Mouse (Mus musculus) right cerebral cortex, adult 2 months (tissue): ENCODE measurements around the gene Srcin1.

Experiments
- DNase-seq, 2 experiments: peaks; one replicate each; pipeline ENCODE4 v3.0.0; 2021 to 2022; ENCODE audit warnings: low spot score in 2 of 2

Gene Srcin1

DNA sequence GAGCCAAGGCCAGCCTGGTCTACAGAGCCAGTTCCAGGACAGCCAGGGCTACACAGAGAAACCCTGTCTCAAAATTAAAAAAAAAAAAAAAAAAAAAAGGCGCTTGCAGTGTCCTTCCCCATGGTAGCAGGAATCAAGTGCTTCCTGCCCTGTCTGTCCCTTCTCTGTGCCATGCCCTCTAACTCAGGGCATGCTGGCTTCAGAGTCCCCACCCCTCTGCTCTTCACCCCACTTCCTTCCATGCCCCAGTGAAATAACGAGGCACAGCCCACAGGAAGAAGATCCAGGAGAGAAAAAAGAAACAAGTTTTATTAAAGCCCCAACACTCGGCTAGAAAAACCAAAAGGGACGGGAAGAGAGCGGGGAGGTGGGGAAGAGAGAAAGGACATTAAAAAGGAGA is 66.9 kb downstream of the Srcin1 start:
- DNase-seq = no peak

GRCm38 (mm10) chr11:97508198-97508597 is 67.8 kb downstream of the Srcin1 start:
- DNase-seq = no peak

GRCm38 (mm10) chr11:97506331-97506730 is 69.7 kb downstream of the Srcin1 start:
- no peak for DNase-seq

DNA sequence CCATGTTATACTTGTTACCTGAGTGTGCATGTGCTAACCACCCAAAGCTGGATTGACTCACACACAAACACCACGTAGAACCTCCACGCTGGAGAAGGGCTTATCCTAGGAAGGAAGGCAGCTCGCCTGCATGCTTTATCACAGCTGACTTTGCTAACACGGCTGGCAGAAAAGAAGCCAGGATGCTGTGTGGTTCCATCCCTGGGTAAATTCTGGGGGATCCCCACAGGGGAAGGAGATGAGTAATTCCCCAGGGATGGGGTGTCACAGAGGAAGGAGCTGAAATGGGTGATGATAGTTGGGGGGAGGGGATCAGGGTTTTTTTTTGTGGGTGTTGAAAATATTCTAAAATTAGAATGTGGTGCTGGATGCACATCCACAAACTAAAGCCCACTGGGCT is 70.2 kb downstream of the Srcin1 start:
- DNase-seq = no peak

- DNase-seq = no peak
Measured at GRCm38 (mm10) chr11:97502846-97503245, 73.1 kb downstream of the Srcin1 start.

GRCm38 (mm10) chr11:97502383-97502782 is 73.6 kb downstream of the Srcin1 start:
- DNase-seq = peak; percentile 59 to 68

DNA sequence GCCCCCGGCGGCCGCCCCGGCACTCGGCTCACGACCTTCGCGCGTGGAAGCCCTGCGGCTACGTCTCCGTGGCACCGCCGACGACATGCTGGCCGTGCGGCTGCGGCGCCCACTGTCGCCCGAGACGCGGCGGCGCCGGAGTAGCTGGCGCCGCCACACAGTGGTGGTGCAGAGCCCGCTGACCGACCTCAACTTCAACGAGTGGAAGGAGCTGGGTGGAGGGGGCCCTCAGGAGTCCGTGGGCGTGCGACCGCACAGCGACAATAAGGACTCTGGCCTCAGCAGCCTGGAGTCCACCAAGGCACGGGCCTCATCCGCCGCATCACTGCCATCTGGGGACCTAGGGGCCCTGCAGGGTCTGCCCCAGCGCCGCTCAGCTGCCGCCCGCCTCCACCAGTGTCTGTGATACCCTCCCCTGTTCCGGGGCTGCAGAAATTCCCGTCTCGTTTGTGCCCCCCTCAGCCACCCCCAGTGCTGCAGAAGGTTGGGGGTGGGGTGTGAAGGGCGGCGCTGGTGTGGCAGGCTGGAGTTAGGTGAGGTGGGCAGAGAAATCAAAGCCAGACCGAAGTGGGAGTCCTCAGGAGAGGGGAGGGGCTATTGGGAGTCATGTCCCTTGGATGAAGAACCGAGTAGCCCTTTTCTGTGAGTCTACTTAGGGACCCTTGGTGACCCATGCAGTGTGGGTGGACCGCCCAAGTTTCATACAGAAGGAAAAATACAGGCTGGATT is 75.1 kb downstream of the Srcin1 start:
- no peak for DNase-seq

GRCm38 (mm10) chr11:97499865-97500719 is 75.9 kb downstream of the Srcin1 start, which contains the start of gene 4933428G20Rik:
TSS of gene 4933428G20Rik (minus strand) at chr11:97500340.
- no peak for DNase-seq

DNA sequence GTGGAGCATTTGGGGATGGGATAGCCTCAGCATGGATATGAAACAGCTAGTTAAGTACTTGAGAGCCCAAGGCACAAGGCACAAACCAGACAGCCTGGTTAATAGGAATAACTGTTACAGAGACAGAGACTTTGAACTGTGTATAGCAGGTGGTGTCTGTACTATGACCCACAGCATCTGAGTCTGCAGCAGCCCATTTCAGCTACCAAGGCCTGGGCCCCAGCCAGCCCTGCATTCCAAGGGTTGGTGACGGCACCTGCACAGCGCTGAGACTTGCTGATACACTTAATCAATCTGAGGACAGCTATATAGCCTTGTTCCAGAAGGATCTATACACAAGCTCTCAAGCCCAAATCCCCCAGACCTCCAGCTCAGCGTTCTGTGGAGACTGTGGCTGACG is 78.4 kb downstream of the Srcin1 start:
- DNase-seq = no peak

- no peak for DNase-seq
Measured at GRCm38 (mm10) chr11:97492836-97493235, 83.2 kb downstream of the Srcin1 start.

DNA sequence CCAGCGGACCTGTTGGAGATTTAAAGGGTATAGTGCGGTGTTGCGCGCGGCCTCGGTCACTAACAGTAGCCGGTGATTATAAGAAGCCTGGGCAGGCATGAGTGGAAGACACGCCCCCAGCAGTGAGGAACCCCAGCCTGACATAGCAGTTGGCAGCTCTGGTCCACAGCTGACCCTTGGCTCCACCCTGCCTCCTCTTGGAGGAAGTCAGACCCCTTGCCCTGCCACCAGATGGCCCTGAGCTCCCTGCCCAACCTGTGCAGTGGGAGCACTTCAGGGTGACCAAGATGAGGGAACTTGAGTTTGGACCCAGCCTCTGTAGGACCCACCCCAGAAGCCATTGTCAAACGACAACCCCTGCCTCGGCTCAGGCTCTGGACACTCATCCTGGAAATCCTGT is 84.3 kb downstream of the Srcin1 start:
- no peak for DNase-seq

DNA sequence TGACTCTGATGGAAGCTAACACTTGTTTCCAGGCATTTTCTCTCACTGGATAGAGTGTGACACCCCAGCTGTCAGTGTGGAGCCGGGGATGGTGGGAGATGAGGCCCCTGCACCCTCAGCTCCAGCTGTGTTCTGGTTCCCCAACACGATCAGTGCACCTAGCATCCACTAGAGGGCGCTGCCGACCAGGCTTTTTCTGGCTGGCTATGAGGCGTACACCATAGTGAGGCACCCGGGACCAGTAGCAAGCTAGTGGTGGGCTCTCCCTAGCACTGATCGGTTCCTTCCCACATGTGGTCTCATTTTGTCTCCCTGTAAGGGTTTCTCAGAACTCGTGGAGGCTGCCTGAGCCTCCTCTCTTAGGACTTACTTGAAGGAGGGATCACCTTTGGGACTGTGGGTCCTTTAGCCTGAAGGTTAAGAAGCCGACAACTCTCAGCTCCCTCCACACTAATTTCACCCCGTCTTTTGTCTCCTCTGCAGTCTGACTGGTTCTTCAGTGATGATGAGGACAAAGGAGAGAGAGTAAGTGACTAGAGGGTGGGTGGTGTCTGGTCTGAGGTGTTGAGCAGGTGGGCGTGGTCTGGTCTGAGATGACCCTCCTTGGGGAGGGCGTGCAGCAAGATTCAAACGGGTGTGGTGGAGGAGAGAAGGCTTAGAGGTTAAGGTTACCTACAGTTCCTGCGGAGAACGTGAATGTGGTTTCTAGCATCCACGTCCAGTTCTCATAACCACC is 86.2 kb downstream of the Srcin1 start:
- peak; percentile 84 to 85 for DNase-seq

DNA sequence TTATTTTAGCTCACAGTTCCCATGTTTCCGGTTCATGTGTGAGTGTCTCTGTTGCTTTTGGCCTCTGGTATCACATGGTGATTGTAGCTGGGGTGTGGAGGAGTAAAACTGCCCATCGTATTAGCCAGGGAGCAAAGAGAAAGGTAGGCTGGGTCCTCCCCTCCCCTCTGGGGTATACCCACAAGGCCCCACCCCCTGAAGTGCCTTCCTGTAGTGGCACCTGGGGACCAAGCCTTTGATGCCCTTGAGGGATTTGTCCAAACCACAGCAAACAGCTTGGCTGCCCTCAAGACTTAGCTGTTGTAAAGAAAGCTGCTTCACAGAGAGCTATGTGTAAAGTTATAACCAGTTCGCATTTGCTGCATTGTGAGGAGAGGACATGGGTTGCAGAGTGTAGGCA is 88.3 kb downstream of the Srcin1 start:
- DNase-seq = no peak

GRCm38 (mm10) chr11:97485661-97486060 is 90.3 kb downstream of the Srcin1 start:
- no peak for DNase-seq

GRCm38 (mm10) chr11:97479824-97480223 is 96.2 kb downstream of the Srcin1 start:
- DNase-seq = no peak

DNA sequence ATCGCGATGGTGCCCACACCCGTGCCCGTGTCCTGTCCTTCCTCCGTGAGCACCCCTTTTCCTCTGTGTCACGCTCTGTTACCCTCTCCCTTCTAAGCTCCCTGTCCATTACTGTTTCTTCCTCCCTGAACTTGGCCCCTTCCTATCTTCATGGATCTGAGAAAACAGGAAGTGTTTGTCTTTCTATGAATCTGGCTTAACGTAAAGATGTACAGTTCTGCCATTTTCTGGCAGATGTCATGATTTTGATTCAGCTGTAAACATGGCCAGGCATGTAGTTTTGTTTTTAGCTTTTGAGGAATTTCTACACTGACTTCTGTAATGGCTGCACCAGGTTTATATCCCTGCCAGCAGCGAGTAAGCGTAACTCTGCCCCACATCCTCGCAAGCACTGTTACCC is 96.9 kb downstream of the Srcin1 start:
- DNase-seq = no peak

GRCm38 (mm10) chr11:97478345-97478744 is 97.6 kb downstream of the Srcin1 start:
- DNase-seq = no peak

DNA sequence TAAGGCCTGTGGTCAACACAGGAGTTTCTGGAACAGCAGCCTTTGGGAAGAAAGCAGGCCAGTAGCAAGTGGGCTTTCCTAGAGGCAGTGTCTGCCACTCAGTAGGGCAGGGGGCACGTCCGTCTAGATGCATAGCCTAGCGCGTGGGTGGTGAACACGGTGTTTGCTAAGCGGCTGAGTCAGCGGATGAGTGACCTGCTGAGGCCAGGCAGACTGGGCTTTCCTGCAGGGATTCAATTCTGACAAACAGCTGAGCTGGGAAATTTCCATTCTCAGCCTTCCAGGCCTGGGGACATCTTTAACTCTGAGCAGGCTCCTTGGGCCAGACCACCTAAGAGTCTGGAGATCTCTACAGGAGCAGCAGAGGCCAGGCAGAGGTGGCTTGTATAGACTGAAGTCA is 98.6 kb downstream of the Srcin1 start:
- DNase-seq = peak in 1 of 2 experiments; percentile 42

DNA sequence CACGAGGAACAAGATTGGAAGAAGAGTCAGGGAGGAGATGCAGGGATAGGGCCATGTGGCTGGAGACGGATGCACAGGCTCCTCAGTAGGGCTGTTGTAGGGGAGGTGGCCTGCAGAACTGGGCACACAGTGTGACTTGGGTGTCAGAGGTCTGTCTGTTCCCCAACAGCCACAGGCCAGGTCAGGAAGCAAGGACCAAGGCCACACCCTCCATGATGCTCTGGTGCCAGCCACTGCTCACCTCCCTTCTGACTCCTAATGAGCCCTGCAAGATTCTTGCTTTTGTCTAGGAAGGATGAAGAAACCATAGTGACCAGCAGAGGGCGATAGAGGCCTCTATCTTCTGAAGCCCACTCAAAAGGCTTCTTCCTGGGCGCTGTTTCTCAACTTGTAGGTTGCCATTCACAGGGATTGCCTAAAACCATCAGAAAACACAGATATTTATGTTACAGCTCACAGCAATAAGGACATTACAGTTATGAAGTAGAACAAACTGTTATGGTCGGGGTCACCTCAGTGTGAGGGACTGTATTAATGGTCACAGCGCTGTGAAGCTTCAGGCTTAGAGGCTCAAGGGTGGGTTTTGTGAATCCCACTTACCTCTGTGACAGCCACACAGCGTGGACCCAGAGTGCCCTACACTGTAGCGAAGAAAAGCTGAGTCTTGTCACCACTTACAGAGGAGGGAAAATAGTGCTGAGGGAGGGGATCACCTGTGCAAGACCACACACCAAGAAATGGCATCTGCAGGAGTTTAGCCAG is 99.5 kb downstream of the Srcin1 start:
- peak; percentile 80 to 82 for DNase-seq

- no peak for DNase-seq
Measured at GRCm38 (mm10) chr11:97471276-97471675, 104.7 kb downstream of the Srcin1 start.

GRCm38 (mm10) chr11:97469828-97470227 is 106.2 kb downstream of the Srcin1 start:
- no peak for DNase-seq
